Mouse (Mus musculus) CD4-positive helper T cell, adult 2 months (primary cell): ENCODE data around the gene Esrrb.

ENCODE experiments used
- DNase-seq: peaks from one replicate; pipeline ENCODE4 v3.0.0-alpha.2; 2012; ENCODE audit warnings: low read depth, missing footprints, low spot score

Esrrb gene

GRCm38 (mm10) chr12:86497126-86497525 lies 136.2 kb downstream of the Esrrb start:
- no peak for DNase-seq

- DNase-seq, result no peak
Measured at GRCm38 (mm10) chr12:86498765-86499164, 137.8 kb downstream of the Esrrb start.

- no peak for DNase-seq
Measured at GRCm38 (mm10) chr12:86501728-86502127, 140.8 kb downstream of the Esrrb start.

- no peak for DNase-seq
Measured at GRCm38 (mm10) chr12:86503921-86504320, 143.0 kb downstream of the Esrrb start.

GRCm38 (mm10) chr12:86504321-86504720 lies 143.4 kb downstream of the Esrrb start:
- DNase-seq, result no peak

GRCm38 (mm10) chr12:86507741-86508140 lies 146.8 kb downstream of the Esrrb start:
- DNase-seq, result no peak

GRCm38 (mm10) chr12:86508313-86508988 lies 147.5 kb downstream of the Esrrb start:
- DNase-seq, result no peak

GRCm38 (mm10) chr12:86509295-86510279 lies 148.7 kb downstream of the Esrrb start:
- no peak for DNase-seq

GRCm38 (mm10) chr12:86512335-86512734 lies 151.4 kb downstream of the Esrrb start:
- no peak for DNase-seq

- DNase-seq, result no peak
Measured at GRCm38 (mm10) chr12:86513596-86513995, 152.7 kb downstream of the Esrrb start.

- DNase-seq, result no peak
Measured at GRCm38 (mm10) chr12:86516602-86517001, 155.7 kb downstream of the Esrrb start.

- DNase-seq, result no peak
Measured at GRCm38 (mm10) chr12:86517721-86518120, 156.8 kb downstream of the Esrrb start.

GRCm38 (mm10) chr12:86518746-86519145 lies 157.8 kb downstream of the Esrrb start:
- no peak for DNase-seq

- no peak for DNase-seq
Measured at GRCm38 (mm10) chr12:86534283-86534682, 173.4 kb downstream of the Esrrb start.

GRCm38 (mm10) chr12:86537799-86538198 lies 176.9 kb downstream of the Esrrb start:
- no peak for DNase-seq

- no peak for DNase-seq
Measured at GRCm38 (mm10) chr12:86538711-86539110, 177.8 kb downstream of the Esrrb start.

- no peak for DNase-seq
Measured at GRCm38 (mm10) chr12:86539511-86539910, 178.6 kb downstream of the Esrrb start.

- no peak for DNase-seq
Measured at GRCm38 (mm10) chr12:86547808-86548207, 186.9 kb downstream of the Esrrb start.

- no peak for DNase-seq
Measured at GRCm38 (mm10) chr12:86553037-86553436, 192.1 kb downstream of the Esrrb start.

- peak; percentile 4 for DNase-seq
Measured at GRCm38 (mm10) chr12:86556796-86557517, 196.0 kb downstream of the Esrrb start.

GRCm38 (mm10) chr12:86558889-86559288 lies 198.0 kb downstream of the Esrrb start:
- no peak for DNase-seq

GRCm38 (mm10) chr12:86562705-86563104 lies 201.8 kb downstream of the Esrrb start:
- DNase-seq, result no peak
